Mouse (Mus musculus) C2C12 (cell line): Measurements from ENCODE around the gene Map3k19.

Experiments
- CTCF ChIP-seq: IDR thresholded peaks from one replicate; pipeline ENCODE4 v1.5.1; 2011; ENCODE audit not compliant: control insufficient read depth, insufficient read depth, insufficient read length
- MYOG ChIP-seq: IDR thresholded peaks from one replicate; pipeline ENCODE4 v1.6.1; 2011; ENCODE audit not compliant: control insufficient read depth, insufficient read length; ENCODE audit errors: extremely low read depth

DNA sequence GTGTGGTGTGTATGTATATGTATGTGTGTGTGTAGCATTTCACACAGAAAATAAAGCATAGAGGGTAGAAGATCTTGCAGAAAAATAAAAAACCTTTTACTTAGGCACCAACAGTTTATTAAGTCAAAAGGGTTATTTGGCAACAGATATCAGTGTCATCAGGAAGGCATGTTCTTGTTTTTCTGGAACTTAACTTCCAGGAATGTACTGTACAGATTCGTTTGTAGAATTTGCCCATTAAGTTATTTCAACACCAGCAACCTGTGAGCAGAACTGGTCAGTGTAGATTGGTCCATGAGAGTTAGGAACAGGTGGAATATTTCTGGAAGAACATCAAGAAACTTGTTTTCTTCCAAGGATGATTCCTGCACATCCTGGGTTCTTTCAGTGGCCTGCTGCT is 44.6 kb upstream of the Map3k19 start:
- TF ChIP-seq CTCF (no peak), MYOG (no peak)
